Mouse (Mus musculus): Measurements from ENCODE around the gene Erc2. TPM values are rescaled to one million over a fixed set of nuclear protein-coding genes. Genes with fewer than 3 reads are reported as not detected.
A peak's percentile ranks its signal among the peaks of the same experiment; 100 is the strongest.

Erc2 gene
- polyA plus RNA-seq, 1 experiment from 2014 or later = 3.1 TPM

- Histone ChIP-seq H3K9ac (ENCODE audit: low read depth, low read length) (no peak overlapping the region), H3K9me3 (ENCODE audit: control insufficient read depth) (no peaks in the 10 kb centered on the region), H3K4me1 (replicated peaks; ENCODE audit: control insufficient read depth, insufficient read depth, low read length) (no peaks in the 10 kb centered on the region), H3K27me3 (replicated peaks; ENCODE audit: control insufficient read depth, insufficient read depth, low read length) (no peaks in the 10 kb centered on the region), H3K4me2 (replicated peaks; ENCODE audit: low read depth) (no peak overlapping the region), H3K27ac (ENCODE audit: low read depth, low read length) (no peak overlapping the region), H3K36me3 (ENCODE audit: control insufficient read depth, insufficient read depth) (no peaks in the 10 kb centered on the region), H3K4me3 (ENCODE audit: low read depth, low read length) (no peak overlapping the region)
- 97% methylated on average over 1 of the region's 1 CpGs for WGBS
- no peak for TF ChIP-seq CTCF (IDR thresholded peaks at IDR 0.05; ENCODE audit: low read depth)
- ATAC-seq = no peak
These were observed 471.7 kb downstream of the Erc2 start for GRCm38 (mm10) chr14:28093913-28094312.

GRCm38 (mm10) chr14:28099084-28099483 is 476.9 kb downstream of the Erc2 start:
- Histone ChIP-seq H3K4me3 (ENCODE audit: low read depth, low read length) (no peak overlapping the region), H3K4me1 (replicated peaks; ENCODE audit: control insufficient read depth, insufficient read depth, low read length) (no peaks in the 10 kb centered on the region), H3K27ac (ENCODE audit: low read depth, low read length) (no peak overlapping the region), H3K4me2 (replicated peaks; ENCODE audit: low read depth) (no peak overlapping the region), H3K9ac (ENCODE audit: low read depth, low read length) (no peak overlapping the region), H3K36me3 (ENCODE audit: control insufficient read depth, insufficient read depth) (no peaks in the 10 kb centered on the region), H3K9me3 (ENCODE audit: control insufficient read depth) (no peaks in the 10 kb centered on the region), H3K27me3 (replicated peaks; ENCODE audit: control insufficient read depth, insufficient read depth, low read length) (no peaks in the 10 kb centered on the region)
- ATAC-seq = peak; percentile 73
- WGBS = 48% methylated on average over 5 of the region's 5 CpGs
- no peak for TF ChIP-seq CTCF (IDR thresholded peaks at IDR 0.05; ENCODE audit: low read depth)

- 77% methylated on average over 2 of the region's 2 CpGs for WGBS
- Histone ChIP-seq H3K27me3 (replicated peaks; ENCODE audit: control insufficient read depth, insufficient read depth, low read length) (no peaks in the 10 kb centered on the region), H3K4me2 (replicated peaks; ENCODE audit: low read depth) (no peak overlapping the region), H3K4me1 (replicated peaks; ENCODE audit: control insufficient read depth, insufficient read depth, low read length) (no peaks in the 10 kb centered on the region), H3K9me3 (ENCODE audit: control insufficient read depth) (no peaks in the 10 kb centered on the region), H3K4me3 (ENCODE audit: low read depth, low read length) (no peak overlapping the region), H3K36me3 (ENCODE audit: control insufficient read depth, insufficient read depth) (no peaks in the 10 kb centered on the region), H3K9ac (ENCODE audit: low read depth, low read length) (no peak overlapping the region), H3K27ac (ENCODE audit: low read depth, low read length) (no peak overlapping the region)
- TF ChIP-seq CTCF (IDR thresholded peaks at IDR 0.05; ENCODE audit: low read depth) = no peak
- ATAC-seq = no peak
These were observed 490.9 kb downstream of the Erc2 start for GRCm38 (mm10) chr14:28113121-28113520.

GRCm38 (mm10) chr14:28120851-28121250 is 498.6 kb downstream of the Erc2 start:
- Histone ChIP-seq H3K36me3 (ENCODE audit: control insufficient read depth, insufficient read depth) (no peaks in the 10 kb centered on the region), H3K27ac (ENCODE audit: low read depth, low read length) (no peak overlapping the region), H3K4me2 (replicated peaks; ENCODE audit: low read depth) (no peak overlapping the region), H3K9ac (ENCODE audit: low read depth, low read length) (no peak overlapping the region), H3K27me3 (replicated peaks; ENCODE audit: control insufficient read depth, insufficient read depth, low read length) (no peaks in the 10 kb centered on the region), H3K4me1 (replicated peaks; ENCODE audit: control insufficient read depth, insufficient read depth, low read length) (no peaks in the 10 kb centered on the region), H3K9me3 (ENCODE audit: control insufficient read depth) (no peaks in the 10 kb centered on the region), H3K4me3 (ENCODE audit: low read depth, low read length) (no peak overlapping the region)
- WGBS = 40% methylated on average over 5 of the region's 5 CpGs
- TF ChIP-seq CTCF (IDR thresholded peaks at IDR 0.05; ENCODE audit: low read depth) = no peak
- ATAC-seq = no peak

- Histone ChIP-seq H3K27ac (ENCODE audit: low read depth, low read length) (no peak overlapping the region), H3K27me3 (replicated peaks; ENCODE audit: control insufficient read depth, insufficient read depth, low read length) (no peaks in the 10 kb centered on the region), H3K4me3 (ENCODE audit: low read depth, low read length) (no peak overlapping the region), H3K4me1 (replicated peaks; ENCODE audit: control insufficient read depth, insufficient read depth, low read length) (no peaks in the 10 kb centered on the region), H3K36me3 (ENCODE audit: control insufficient read depth, insufficient read depth) (no peaks in the 10 kb centered on the region), H3K9me3 (ENCODE audit: control insufficient read depth) (no peaks in the 10 kb centered on the region), H3K4me2 (replicated peaks; ENCODE audit: low read depth) (no peak overlapping the region), H3K9ac (ENCODE audit: low read depth, low read length) (no peak overlapping the region)
- 60% methylated on average over 8 of the region's 8 CpGs for WGBS
- no peak for ATAC-seq
- no peak for TF ChIP-seq CTCF (IDR thresholded peaks at IDR 0.05; ENCODE audit: low read depth)
These were observed 504.6 kb downstream of the Erc2 start for GRCm38 (mm10) chr14:28126842-28127241.

- Histone ChIP-seq H3K9ac (ENCODE audit: low read depth, low read length) (no peak overlapping the region), H3K4me2 (replicated peaks; ENCODE audit: low read depth) (no peak overlapping the region), H3K9me3 (ENCODE audit: control insufficient read depth) (no peaks in the 10 kb centered on the region), H3K27me3 (replicated peaks; ENCODE audit: control insufficient read depth, insufficient read depth, low read length) (no peaks in the 10 kb centered on the region), H3K36me3 (ENCODE audit: control insufficient read depth, insufficient read depth) (no peaks in the 10 kb centered on the region), H3K4me1 (replicated peaks; ENCODE audit: control insufficient read depth, insufficient read depth, low read length) (no peaks in the 10 kb centered on the region), H3K27ac (ENCODE audit: low read depth, low read length) (no peak overlapping the region), H3K4me3 (ENCODE audit: low read depth, low read length) (no peak overlapping the region)
- TF ChIP-seq CTCF (IDR thresholded peaks at IDR 0.05; ENCODE audit: low read depth) = no peak
- 63% methylated on average over 3 of the region's 3 CpGs for WGBS
- ATAC-seq = no peak
These were observed 506.8 kb downstream of the Erc2 start for GRCm38 (mm10) chr14:28128999-28129398.

- WGBS = 90% methylated on average over 2 of the region's 2 CpGs
- no peak overlapping the region for H3K9ac ChIP-seq (ENCODE audit: low read depth, low read length)
- H3K27me3 ChIP-seq (replicated peaks; ENCODE audit: control insufficient read depth, insufficient read depth, low read length) = no peaks in the 10 kb centered on the region
- H3K4me3 ChIP-seq (ENCODE audit: low read depth, low read length) = no peak overlapping the region
- H3K4me2 ChIP-seq (replicated peaks; ENCODE audit: low read depth) = no peak overlapping the region
- H3K9me3 ChIP-seq (ENCODE audit: control insufficient read depth) = no peaks in the 10 kb centered on the region
- no peaks in the 10 kb centered on the region for H3K4me1 ChIP-seq (replicated peaks; ENCODE audit: control insufficient read depth, insufficient read depth, low read length)
- no peak overlapping the region for H3K27ac ChIP-seq (ENCODE audit: low read depth, low read length)
- no peaks in the 10 kb centered on the region for H3K36me3 ChIP-seq (ENCODE audit: control insufficient read depth, insufficient read depth)
- no peak for ATAC-seq
- TF ChIP-seq CTCF (IDR thresholded peaks at IDR 0.05; ENCODE audit: low read depth) = no peak
These were observed 521.8 kb downstream of the Erc2 start for GRCm38 (mm10) chr14:28143998-28144397.
